Mouse (Mus musculus) megakaryocyte, embryonic 14.5 days (primary cell): ENCODE measurements at regions not wholly inside any gene's neighbourhood (a gene's known extent, or its start where the extent isn't known, plus 50 kb on each side); places are given as distances from the start of the nearest gene placed in this dataset.

ENCODE experiments used
- FLI1 ChIP-seq: IDR thresholded peaks from 2 replicates; pipeline ENCODE4 v1.6.1; 2012; ENCODE audit warnings: low read length, inconsistent platforms, mixed read lengths
- GATA1 ChIP-seq: IDR thresholded peaks from 3 replicates; pipeline ENCODE4 v1.6.1; 2012; ENCODE audit warnings: mixed read lengths, low read length, inconsistent platforms, borderline replicate concordance

DNA sequence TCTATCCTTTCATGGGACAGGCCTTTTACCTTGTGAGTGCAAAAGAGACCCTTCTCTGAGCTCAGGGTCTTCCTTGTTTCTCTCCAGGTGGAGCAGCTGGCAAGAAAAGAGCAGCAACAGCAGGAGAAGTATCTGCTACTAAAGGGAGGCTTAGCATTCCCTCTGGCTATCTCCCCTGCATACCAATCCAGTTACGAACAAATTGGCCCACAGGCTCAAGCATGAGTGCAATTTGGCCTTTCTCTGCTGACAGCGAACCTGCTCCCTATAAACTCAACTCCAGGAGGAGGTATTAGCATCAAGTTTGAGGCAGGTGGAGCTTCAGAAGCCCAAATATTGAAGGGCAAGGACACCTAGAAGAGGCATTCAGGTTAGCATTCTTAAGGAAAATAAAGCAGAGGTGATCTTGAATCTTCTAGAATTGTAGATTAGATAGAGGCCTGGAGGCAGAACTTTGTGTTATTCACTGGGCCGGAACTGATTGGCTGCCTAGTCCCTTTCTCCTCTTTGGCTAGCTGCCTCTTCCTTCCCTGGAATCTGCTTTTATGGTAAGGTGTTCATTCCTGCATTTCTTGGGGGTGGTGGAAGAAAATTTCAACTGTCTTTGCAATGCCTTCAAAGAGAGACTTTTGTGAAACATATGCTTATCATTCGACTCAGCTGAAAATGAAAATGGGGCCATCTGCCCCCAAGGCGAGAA, 312.0 kb upstream of the Gm15217 start:
- TF ChIP-seq GATA1, result no peak
- TF ChIP-seq FLI1, result no peak
